Mouse (Mus musculus) lung, postnatal 0 days (tissue): ENCODE results near the gene Mef2c. TPM values are rescaled to one million over a fixed set of nuclear protein-coding genes. Genes with fewer than 3 reads are reported as not detected.

Experiments
- ATAC-seq: fragments of 200-750 bp; cut with Nextera tagmentation; 2 replicates; pipeline ENCODE4 v1.8.0; 2017; ENCODE audit warnings: moderate library complexity
- DNase-seq: peaks from one replicate; pipeline ENCODE4 v3.0.0-alpha.2; 2016; ENCODE audit warnings: low spot score
- H3K27ac ChIP-seq: fragments of 300-500 bp; sonication (generic); 2 replicates; pipeline ENCODE4 v1.5.1; 2014; ENCODE audit warnings: antibody characterized with exemption, mild to moderate bottlenecking, low read length, mixed read lengths
- H3K27me3 ChIP-seq: fragments of 300-500 bp; sonication (generic); replicated peaks from 2 replicates; pipeline ENCODE4 v1.6.1; 2014; ENCODE audit warnings: low read length, mixed read lengths; ENCODE audit not compliant: insufficient read depth
- H3K36me3 ChIP-seq: fragments of 300-500 bp; sonication (generic); 2 replicates; pipeline ENCODE4 v1.6.1; 2014; ENCODE audit warnings: low read length, mixed read lengths; ENCODE audit not compliant: insufficient read depth
- H3K4me1 ChIP-seq: fragments of 300-500 bp; sonication (generic); 2 replicates; pipeline ENCODE4 v1.6.1; 2014; ENCODE audit warnings: antibody characterized with exemption, low read depth, low read length, mixed read lengths; ENCODE audit not compliant: insufficient read depth
- H3K4me2 ChIP-seq: fragments of 300-500 bp; sonication (generic); replicated peaks from 2 replicates; pipeline ENCODE4 v1.6.1; 2014; ENCODE audit warnings: low read depth, mild to moderate bottlenecking, low read length, moderate library complexity, mixed read lengths
- H3K4me3 ChIP-seq: fragments of 300-500 bp; sonication (generic); 2 replicates; pipeline ENCODE4 v1.5.1; 2014; ENCODE audit warnings: low read depth, low read length
- H3K9ac ChIP-seq: fragments of 300-500 bp; sonication (generic); replicated peaks from 2 replicates; pipeline ENCODE4 v1.6.1; 2014; ENCODE audit warnings: low read depth, mild to moderate bottlenecking
- H3K9me3 ChIP-seq: fragments of 300-500 bp; sonication (generic); 2 replicates; pipeline ENCODE4 v1.6.1; 2016; ENCODE audit warnings: low read length, mixed read lengths
- CTCF ChIP-seq: IDR thresholded peaks from 2 replicates; pipeline ENCODE4 v1.5.1; 2016; ENCODE audit warnings: antibody characterized with exemption, mild to moderate bottlenecking
- EP300 ChIP-seq: IDR thresholded peaks from 2 replicates; pipeline ENCODE4 v1.6.1; 2016; ENCODE audit warnings: antibody characterized with exemption, mild to moderate bottlenecking, control low read depth
- WGBS: fragments of 180-500 bp; shearing (Covaris S2); extraction: QIAGEN DNeasy Blood & Tissue Kit; methylation state at CpG from one replicate; pipeline ENCODE4 v1.1.7; 2014; 5-methylcytosine and 5-hydroxymethylcytosine counted together
- polyA plus RNA-seq: library from polyadenylated mRNA; unstranded; fragments of >200 nt; fragmentation: Nextera tagmentation; extraction: Ambion mirVana; gene quantifications from 2 replicates; pipeline ENCODE4 v1.2.1, GENCODE M21; 2015

Gene Mef2c
- polyA plus RNA-seq, 1 experiment from 2014 or later = 35.3 TPM

- 83% methylated on average over 7 of the region's 7 CpGs for WGBS
- H3K27ac ChIP-seq = no peak overlapping the region
- no peak overlapping the region for H3K4me2 ChIP-seq
- H3K9ac ChIP-seq = no peak overlapping the region
- H3K9me3 ChIP-seq = no peaks in the 10 kb centered on the region
- ATAC-seq (no peak), DNase-seq (no peak)
- no peaks in the 10 kb centered on the region for H3K4me1 ChIP-seq
- no peak overlapping the region for H3K4me3 ChIP-seq
- TF ChIP-seq CTCF = no peak
- TF ChIP-seq EP300 = no peak
- no peaks in the 10 kb centered on the region for H3K36me3 ChIP-seq
- H3K27me3 ChIP-seq = no peaks in the 10 kb centered on the region
These were observed 162.3 kb downstream of the Mef2c start for GRCm38 (mm10) chr13:83666179-83666578.

DNA sequence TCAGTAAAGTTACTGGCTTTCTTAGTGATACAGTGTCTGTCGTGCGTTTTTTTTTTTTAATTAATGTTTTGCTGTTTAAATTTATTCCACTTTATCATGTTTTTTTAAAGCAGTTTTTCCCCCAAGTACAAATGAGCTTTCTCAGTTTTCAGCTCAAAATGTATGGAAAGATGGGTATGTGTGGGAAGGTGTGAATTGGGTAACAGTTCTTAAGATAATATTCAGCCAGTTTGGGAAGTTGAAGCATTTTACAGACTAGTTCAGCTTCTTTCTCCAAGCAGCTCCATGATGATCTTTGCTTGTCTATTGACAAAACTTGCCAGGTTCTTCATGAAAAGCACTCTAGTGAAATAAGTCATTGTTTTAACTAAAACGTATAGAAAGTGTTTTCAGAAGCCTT lies 163.2 kb downstream of the Mef2c start:
- Histone ChIP-seq H3K4me1 (no peaks in the 10 kb centered on the region), H3K36me3 (no peaks in the 10 kb centered on the region), H3K9me3 (no peaks in the 10 kb centered on the region), H3K9ac (no peak overlapping the region), H3K4me3 (no peak overlapping the region), H3K4me2 (no peak overlapping the region), H3K27ac (no peak overlapping the region), H3K27me3 (no peaks in the 10 kb centered on the region)
- DNase-seq = no peak
- whole genome bisulfite sequencing = 65% methylated on average over 3 of the region's 3 CpGs
- TF ChIP-seq EP300 (no peak), CTCF (no peak)
- ATAC-seq = no peak

GRCm38 (mm10) chr13:83707611-83708010 lies 203.8 kb downstream of the Mef2c start:
- 62% methylated on average over 2 of the region's 2 CpGs for WGBS
- no peaks in the 10 kb centered on the region for H3K36me3 ChIP-seq
- H3K27me3 ChIP-seq = peaks cover 1% of the 10 kb centered on the region; the same call in 1 of the 2 replicates
- H3K4me2 ChIP-seq = no peak overlapping the region
- no peak overlapping the region for H3K9ac ChIP-seq
- ATAC-seq (no peak), DNase-seq (no peak)
- no peak overlapping the region for H3K27ac ChIP-seq
- TF ChIP-seq EP300 (no peak), CTCF (no peak)
- no peaks in the 10 kb centered on the region for H3K4me1 ChIP-seq
- no peaks in the 10 kb centered on the region for H3K9me3 ChIP-seq
- H3K4me3 ChIP-seq = no peak overlapping the region

DNA sequence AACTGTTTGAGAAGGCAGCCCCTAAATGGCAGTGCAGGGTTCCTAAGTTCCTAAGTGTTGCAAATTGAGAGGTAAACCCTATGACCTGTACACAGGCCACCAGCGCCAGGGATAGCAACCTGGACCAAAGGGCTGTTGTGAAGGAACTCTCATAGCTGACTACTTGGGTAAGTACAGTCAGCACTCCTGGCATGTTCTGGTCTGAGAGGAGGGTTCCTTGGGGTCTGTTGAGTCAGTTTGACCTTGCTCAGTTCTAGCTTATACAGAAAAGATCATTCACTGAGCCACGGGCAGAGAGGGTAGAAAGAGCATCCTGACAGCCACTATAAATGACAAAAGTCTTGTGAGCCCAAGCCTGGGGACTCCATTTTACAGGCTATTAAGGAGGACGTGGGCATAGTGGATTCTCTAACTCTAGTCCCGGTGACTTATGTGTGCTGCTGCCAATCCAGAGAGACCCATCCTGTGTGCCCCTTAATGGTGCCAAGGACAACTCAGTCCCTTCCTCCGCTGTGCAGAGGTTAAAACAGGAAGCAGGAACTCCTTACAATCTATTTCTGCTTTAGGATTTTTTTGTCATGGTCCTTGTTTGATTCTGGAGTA lies 209.0 kb downstream of the Mef2c start:
- 25% methylated on average over 5 of the region's 5 CpGs for WGBS
- H3K4me3 ChIP-seq = no peak overlapping the region
- DNase-seq (no peak), ATAC-seq (no peak)
- H3K27ac ChIP-seq = no peak overlapping the region
- no peaks in the 10 kb centered on the region for H3K4me1 ChIP-seq
- H3K36me3 ChIP-seq = no peaks in the 10 kb centered on the region
- no peak overlapping the region for H3K4me2 ChIP-seq
- no peaks in the 10 kb centered on the region for H3K9me3 ChIP-seq
- peaks cover 37% of the 10 kb centered on the region for H3K27me3 ChIP-seq
- TF ChIP-seq CTCF (no peak), EP300 (no peak)
- H3K9ac ChIP-seq = no peak overlapping the region

DNA sequence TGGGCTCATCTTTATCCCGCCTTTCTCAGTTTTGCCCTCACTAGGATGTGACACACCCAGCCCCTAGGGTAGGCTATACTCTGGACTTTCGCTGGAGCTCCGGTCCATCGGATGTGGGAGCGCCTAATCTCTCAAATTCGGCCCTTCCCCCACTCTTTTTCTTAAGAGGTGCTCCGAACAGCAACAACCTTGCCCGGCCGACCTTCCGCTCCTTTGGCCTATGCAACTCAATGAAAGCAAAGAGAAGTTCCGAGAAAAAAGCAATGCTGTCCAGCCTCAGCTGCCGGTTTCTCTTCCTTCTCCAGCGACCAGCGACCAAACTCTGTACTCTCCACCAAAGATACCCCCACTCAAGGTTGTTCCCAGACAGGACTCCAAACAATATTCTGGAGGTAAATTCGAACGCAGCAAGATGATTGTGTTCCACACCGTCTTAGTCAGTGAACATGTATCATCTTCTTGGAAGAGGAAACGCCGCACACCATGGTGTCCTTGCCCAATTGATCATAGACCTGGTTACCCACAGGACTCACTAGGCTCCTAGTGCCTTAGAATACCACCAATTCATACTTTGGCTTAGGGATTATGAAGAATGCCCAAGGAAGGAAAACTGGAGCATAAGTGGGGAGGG lies 209.9 kb downstream of the Mef2c start:
- Histone ChIP-seq H3K27ac (no peak overlapping the region), H3K36me3 (no peaks in the 10 kb centered on the region), H3K27me3 (peaks cover 45% of the 10 kb centered on the region), H3K4me1 (no peaks in the 10 kb centered on the region), H3K4me3 (no peak overlapping the region), H3K4me2 (no peak overlapping the region), H3K9me3 (no peaks in the 10 kb centered on the region), H3K9ac (no peak overlapping the region)
- no peak for DNase-seq
- TF ChIP-seq CTCF (no peak), EP300 (no peak)
- ATAC-seq = no peak
- 6% methylated on average over 19 of the region's 19 CpGs for WGBS

DNA sequence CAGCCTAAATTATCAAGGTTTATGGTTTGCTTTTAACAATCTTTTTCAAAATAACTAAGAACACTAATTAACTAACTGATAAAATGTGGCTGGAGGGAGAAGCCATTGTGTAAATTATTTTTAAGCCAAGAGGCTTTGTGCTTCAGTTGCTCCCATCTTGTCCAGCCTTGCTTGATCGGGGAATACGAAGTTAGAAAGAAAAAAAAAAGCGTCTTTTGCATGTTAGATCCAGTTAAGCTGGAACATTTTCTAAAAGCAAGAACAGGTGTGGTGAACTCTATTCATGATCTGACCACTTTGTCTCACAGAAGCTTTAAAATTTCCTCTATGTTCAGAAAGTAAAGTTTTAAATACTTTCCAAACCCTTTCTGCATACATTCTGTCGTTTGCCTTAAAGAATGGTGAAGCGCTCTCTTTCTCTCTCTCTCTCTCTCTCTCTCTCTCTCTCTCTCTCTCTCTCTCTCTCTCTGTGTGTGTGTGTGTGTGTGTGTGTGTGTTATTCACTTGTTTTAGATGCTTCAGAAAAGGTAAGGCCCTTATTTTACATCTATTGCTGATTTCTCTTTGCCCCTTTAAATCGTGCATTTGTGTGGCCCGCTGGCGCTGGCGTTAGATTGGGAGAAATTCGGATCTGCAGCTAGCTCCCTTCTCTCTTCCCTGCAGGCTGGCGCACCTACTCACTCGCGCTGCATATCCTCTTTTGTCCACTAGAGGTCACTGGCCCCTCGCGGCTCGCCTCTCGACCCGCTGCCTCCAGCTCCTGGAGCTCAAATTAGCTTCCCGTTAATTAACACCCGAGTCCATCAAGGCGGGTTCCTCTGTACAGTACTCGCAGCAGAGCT lies 210.9 kb downstream of the Mef2c start:
- H3K9me3 ChIP-seq = no peaks in the 10 kb centered on the region
- H3K36me3 ChIP-seq = no peaks in the 10 kb centered on the region
- peak; percentile 73 for DNase-seq
- peak; percentile 53; the same call in 1 of the 2 replicates for ATAC-seq
- H3K4me3 ChIP-seq = no peak overlapping the region
- 0 out of 2 replicates have a peak overlapping the region, but pooled peaks have one; percentile 19 for H3K4me2 ChIP-seq
- TF ChIP-seq CTCF (peak; percentile 94), EP300 (no peak)
- no peak overlapping the region for H3K27ac ChIP-seq
- no peak overlapping the region for H3K9ac ChIP-seq
- peaks cover 53% of the 10 kb centered on the region for H3K27me3 ChIP-seq
- 2% methylated on average over 22 of the region's 22 CpGs for WGBS
- H3K4me1 ChIP-seq = no peaks in the 10 kb centered on the region
